Mouse (Mus musculus) spleen, postnatal 10 days (tissue): Measurements from ENCODE around the gene Atpaf2.

Source experiments
- DNase-seq, 2 experiments: peaks; one replicate each; pipeline ENCODE4 v3.0.0; 2021 to 2022; ENCODE audit warnings: low spot score in 2 of 2

Atpaf2 gene

GRCm38 (mm10) chr11:60397172-60397571 lies 21.1 kb downstream of the Atpaf2 start:
- DNase-seq = no peak

- DNase-seq = no peak
Observed at GRCm38 (mm10) chr11:60396546-60396945, 21.7 kb downstream of the Atpaf2 start.

GRCm38 (mm10) chr11:60391346-60391745 lies 26.9 kb downstream of the Atpaf2 start:
- DNase-seq = no peak

- DNase-seq = no peak
Observed at GRCm38 (mm10) chr11:60387944-60388343, 30.3 kb downstream of the Atpaf2 start.

- no peak for DNase-seq
Observed at GRCm38 (mm10) chr11:60385946-60386345, 32.3 kb downstream of the Atpaf2 start.

- DNase-seq = no peak
Observed at GRCm38 (mm10) chr11:60384762-60385421, 33.4 kb downstream of the Atpaf2 start.

- no peak for DNase-seq
Observed at GRCm38 (mm10) chr11:60383518-60383917, 34.7 kb downstream of the Atpaf2 start.

- no peak for DNase-seq
Observed at GRCm38 (mm10) chr11:60374481-60374880, 43.8 kb downstream of the Atpaf2 start.

GRCm38 (mm10) chr11:60370431-60370830 lies 47.8 kb downstream of the Atpaf2 start:
- DNase-seq = no peak

GRCm38 (mm10) chr11:60369448-60369847 lies 48.8 kb downstream of the Atpaf2 start:
- no peak for DNase-seq

GRCm38 (mm10) chr11:60368909-60369308 lies 49.3 kb downstream of the Atpaf2 start:
- no peak for DNase-seq

GRCm38 (mm10) chr11:60367256-60367655 lies 51.0 kb downstream of the Atpaf2 start:
- DNase-seq = no peak

GRCm38 (mm10) chr11:60366239-60367019 lies 51.8 kb downstream of the Atpaf2 start:
- no peak for DNase-seq

- DNase-seq = no peak
Observed at GRCm38 (mm10) chr11:60360631-60361201, 57.5 kb downstream of the Atpaf2 start.

- DNase-seq = no peak
Observed at GRCm38 (mm10) chr11:60359936-60360335, 58.3 kb downstream of the Atpaf2 start.

- no peak for DNase-seq
Observed at GRCm38 (mm10) chr11:60359138-60359537, 59.1 kb downstream of the Atpaf2 start.

- no peak for DNase-seq
Observed at GRCm38 (mm10) chr11:60358548-60358947, 59.7 kb downstream of the Atpaf2 start.

GRCm38 (mm10) chr11:60357116-60357515 lies 61.1 kb downstream of the Atpaf2 start:
- DNase-seq = no peak

- DNase-seq = no peak
Observed at GRCm38 (mm10) chr11:60355952-60356351, 62.3 kb downstream of the Atpaf2 start.

- peak; percentile 89 to 98 for DNase-seq
Observed at GRCm38 (mm10) chr11:60352559-60353411, 65.5 kb downstream of the Atpaf2 start, which contains the start of the genes Tom1l2 and Drc3. Tom1l2 (minus strand) TSS chr11:60352905. Drc3 (plus strand) TSS chr11:60353329.

- no peak for DNase-seq
Observed at GRCm38 (mm10) chr11:60351925-60352371, 66.3 kb downstream of the Atpaf2 start.

- no peak for DNase-seq
Observed at GRCm38 (mm10) chr11:60351388-60351787, 66.9 kb downstream of the Atpaf2 start.
